Mouse (Mus musculus): ENCODE measurements around the gene Ntsr1.

Ntsr1 gene

DNA sequence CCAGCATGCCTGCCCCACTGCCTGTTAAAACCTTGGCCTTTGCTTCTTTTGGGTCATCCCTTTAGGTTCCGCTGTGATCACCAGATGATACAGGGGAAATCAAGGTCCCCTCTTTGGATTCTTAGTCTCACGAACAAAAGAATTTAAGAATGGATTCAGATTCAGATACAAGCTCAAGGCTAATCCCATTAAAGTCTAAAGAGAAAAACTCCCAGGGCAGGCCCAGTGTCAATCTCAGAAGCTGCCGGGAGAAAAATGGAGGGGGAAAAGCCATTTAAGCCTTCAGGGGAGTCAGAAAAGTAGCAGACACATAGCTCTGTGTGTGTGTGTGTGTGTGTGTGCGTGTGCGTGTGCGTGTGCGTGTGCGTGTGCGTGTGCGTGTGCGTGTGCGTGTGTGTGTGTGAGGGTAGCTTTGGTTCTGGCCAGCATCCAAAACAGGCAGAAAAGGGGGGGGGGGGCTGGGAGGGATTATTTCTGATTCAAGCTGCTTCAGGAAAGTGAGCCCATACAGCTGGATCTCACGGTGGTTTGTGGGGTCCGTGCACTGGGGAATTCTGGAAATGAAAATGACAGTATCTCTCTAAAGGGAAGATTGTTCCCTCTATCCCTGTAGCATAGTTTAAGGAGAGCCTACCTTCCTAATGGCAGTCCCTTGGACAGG lies 8.8 kb downstream of the Ntsr1 start:
- no peak for DNase-seq (ENCODE audit: low spot score in 2 of 2)

DNA sequence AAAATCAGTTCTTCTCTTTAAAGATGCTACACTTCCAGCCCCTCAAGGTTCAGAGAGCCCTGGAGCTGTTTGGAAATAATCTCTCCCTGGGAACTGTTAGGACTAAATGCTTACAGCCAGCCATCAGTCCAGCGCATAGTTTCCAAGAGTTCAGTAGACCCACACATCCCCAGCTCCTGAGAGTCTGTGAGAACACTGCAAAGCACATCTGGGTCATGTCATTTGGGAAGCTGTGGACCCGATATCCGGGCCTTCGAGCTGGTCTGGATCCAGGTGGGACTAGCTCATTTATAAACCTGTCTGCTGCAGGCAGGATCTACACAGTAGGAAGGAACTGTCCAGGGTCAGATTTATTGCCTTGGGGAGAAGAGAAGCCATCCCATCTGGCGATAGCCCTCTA lies 11.1 kb downstream of the Ntsr1 start:
- no peak for DNase-seq (ENCODE audit: low spot score in 2 of 2)

DNA sequence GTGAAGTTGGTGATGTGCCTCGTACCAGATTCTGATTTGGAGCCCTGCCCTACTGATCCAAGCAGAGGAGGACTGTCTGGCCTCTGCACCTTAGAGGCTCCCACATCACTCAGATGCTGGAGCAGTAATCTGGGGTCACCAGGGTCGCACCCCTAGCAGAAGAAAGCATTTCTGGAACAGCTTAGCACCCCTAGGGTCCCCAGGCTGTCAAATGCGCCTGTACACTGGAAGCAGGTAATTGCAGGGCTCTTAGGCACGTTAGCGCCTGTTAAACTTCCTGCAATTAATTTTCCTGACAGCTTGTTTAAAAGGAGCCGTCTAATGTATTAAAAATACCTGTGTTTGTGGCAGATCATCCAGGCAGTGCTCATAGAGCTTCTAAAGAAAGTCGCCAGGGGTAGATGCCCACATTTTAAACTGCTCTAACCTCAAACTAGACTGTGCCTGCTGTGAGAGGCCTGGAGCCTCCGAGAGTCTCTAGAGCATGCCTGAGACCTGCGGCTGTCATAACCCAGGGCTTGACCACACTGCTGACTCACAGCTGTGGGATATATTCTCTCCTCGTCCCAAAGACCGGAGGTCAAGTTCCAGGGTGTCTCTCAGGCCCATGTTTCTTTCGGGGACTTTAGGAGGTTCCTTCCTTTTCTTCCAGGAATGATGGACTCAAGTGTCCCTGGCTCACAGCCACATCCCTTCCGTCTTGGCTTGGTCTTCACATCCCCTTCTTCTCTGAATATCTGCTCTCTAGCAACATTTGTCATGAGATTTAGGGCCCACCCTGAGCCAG lies 12.3 kb downstream of the Ntsr1 start:
- no peak for DNase-seq (ENCODE audit: low spot score in 2 of 2)

DNA sequence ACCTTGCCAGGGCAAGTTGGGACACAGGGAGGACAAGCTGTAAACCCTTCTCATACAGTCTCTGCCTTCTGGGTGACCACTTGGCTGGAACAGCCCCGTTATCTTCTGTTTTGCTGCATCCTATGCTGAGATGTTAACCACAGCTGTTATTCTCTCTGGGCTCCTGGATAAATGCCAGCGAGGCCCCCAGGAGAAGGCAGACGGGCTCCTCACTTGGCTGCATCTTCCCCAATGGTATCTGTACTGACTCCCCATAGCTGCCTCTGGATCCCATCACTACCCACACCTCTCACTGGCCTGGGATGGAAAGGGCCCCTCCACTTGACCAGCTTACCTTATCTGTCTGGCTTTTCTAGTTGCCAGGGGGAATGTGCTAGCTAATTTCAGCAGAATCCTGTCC lies 13.2 kb downstream of the Ntsr1 start:
- no peak for DNase-seq (ENCODE audit: low spot score in 2 of 2)

DNA sequence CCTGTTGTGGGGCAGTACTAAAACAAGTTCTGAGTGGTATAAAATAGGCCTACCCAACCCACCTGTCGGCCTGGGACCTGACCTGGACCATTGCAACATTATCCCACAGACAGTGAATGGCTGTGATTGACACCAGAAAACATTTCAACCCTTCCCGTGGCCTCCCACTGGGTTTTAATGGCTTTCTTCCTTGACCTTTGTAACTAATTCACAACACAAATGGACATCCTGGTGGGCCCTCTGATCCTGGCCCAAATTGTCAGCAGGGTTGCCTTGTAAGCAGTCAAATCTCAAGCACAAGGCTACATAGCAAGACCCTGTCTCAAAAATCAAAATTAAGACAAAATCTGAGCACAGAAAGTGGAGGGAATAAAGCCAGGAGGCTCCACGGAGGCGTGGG lies 14.1 kb downstream of the Ntsr1 start:
- DNase-seq (ENCODE audit: low spot score in 2 of 2) = no peak

DNA sequence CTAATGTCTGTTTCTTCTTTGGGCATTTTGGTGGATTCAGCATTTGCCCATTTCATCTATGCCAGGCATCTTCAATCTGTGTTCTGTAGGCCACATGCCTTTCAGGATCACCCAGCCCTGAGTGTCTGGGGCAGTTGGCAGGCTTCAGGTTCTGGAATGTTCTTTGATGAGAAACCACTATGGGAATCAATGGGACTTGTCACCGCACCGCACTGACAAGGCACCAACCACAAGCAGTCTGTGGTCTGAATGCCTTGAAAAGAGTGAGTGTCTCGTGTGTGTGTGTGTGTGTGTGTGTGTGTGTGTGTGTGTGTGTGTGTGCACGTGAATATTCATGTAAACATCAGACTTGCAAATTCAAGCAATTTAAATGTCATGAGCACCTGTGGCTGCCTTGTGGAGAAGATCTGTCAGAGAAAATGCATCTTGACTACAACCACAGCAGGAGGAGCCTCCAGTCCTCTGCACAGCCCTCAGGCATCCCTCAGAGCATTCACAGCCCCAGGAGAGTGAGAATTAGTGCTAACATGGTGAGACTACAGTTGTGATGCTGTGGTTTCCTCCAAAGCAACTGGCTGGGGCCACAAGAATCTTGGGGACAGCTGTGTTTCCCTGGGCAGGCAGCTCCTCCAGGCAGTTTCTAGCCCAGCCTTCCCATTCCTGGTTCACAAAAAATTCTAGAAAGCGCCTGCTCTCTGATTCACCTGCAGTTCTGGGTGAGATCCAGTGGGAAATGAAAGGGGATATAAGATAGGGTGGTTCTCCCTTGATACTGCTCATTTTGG lies 21.9 kb downstream of the Ntsr1 start:
- no peak for DNase-seq (ENCODE audit: low spot score in 2 of 2)

DNA sequence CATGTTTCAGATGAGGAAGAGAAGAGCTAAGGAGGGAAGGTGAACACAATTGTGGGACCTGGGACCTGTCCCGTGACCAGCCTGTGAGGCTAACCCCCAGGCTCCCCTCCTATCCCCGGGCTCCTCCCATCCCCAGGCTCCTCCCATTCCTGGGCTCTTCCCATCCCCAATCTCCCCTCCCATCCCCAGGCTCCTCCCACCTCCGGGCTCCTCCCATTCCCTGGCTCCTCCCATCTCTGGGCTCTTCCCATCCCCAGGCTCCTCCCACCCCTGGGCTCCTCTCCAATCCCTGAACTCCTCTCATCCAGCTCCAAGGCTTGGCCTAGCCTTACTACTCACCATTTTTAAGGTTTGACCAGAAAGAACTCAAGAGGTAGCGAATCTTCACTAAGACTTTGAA lies 23.0 kb downstream of the Ntsr1 start:
- no peak for DNase-seq (ENCODE audit: low spot score in 2 of 2)

DNA sequence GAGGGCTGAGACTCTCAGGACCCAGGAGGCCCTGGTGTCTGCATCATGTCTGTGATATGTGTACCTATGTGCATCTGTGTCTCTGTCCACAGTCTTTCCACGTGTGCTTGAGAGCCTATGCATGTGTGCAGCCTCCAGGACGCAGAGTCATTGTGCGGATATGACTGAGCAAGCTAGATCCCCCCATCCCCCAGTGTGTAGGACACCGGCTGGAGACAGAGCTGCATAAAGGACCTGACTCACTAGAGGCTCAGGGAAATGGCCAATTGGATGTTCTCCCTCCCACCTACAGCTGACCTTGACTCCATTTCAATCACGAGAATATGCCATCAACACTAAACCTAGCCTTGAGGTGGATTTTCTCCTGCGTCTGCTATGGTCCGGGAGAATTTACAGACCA lies 27.7 kb downstream of the Ntsr1 start:
- DNase-seq (ENCODE audit: low spot score in 2 of 2) = no peak

DNA sequence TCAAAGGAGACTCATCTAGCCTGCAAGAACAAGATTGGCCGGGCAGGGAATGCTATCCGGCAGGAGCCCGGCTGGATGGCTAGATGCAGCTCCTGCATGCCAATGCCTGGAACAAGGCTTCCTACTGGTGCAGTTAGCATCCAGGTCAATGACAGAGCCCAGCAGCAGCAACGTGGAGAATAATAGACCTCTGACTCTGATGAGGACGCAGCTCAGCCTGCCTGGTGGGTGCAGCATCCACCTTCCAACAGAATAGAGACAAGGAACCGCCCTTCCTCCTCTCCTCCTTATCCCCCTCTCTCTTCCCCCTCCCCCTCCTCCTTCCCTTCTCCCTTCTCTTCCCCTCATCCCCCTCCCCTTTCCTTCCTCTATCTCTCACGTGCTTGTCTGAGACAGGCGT lies 28.1 kb downstream of the Ntsr1 start:
- DNase-seq (ENCODE audit: low spot score in 2 of 2) = no peak

DNA sequence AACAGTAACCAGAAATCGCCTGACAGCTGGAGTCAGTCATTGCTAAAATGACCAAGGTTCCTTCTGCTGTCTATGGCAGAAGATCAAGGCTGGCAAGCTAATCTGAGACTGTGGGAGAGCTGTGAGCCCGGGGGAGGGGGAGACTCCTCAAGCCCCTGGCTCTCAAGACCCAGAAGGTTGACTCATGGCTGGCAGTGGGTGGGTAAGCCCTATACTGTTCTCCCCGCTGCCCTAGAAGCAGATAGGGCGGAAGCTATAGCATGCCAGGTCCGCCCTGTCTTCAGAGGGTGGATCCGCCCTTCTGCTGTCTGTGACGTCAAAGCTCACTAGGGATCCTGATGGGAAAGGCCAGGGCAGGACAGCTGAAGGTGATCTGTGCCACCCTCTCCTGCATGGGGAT lies 30.4 kb downstream of the Ntsr1 start:
- DNase-seq (ENCODE audit: low spot score in 2 of 2) = no peak

DNA sequence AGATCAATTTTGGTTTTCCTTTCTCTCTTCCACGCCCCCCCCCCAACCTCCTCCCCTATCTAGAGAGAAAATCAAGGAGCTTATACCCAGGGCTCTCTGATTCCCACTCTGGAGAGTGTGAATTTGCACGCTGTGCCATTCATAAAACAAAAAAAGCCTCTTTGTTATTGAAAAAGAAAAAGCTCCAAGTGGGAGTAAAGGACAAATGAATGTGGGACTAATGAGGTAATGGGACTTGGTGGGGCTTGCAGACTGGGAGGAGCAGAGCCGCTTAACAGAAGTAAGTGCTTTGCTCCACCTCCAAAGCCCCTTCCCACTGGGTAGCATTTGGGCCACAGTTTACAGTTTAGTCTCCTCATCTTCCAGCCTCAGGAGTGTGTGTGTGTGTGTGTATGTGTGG lies 30.8 kb downstream of the Ntsr1 start:
- DNase-seq (ENCODE audit: low spot score in 2 of 2) = no peak

DNA sequence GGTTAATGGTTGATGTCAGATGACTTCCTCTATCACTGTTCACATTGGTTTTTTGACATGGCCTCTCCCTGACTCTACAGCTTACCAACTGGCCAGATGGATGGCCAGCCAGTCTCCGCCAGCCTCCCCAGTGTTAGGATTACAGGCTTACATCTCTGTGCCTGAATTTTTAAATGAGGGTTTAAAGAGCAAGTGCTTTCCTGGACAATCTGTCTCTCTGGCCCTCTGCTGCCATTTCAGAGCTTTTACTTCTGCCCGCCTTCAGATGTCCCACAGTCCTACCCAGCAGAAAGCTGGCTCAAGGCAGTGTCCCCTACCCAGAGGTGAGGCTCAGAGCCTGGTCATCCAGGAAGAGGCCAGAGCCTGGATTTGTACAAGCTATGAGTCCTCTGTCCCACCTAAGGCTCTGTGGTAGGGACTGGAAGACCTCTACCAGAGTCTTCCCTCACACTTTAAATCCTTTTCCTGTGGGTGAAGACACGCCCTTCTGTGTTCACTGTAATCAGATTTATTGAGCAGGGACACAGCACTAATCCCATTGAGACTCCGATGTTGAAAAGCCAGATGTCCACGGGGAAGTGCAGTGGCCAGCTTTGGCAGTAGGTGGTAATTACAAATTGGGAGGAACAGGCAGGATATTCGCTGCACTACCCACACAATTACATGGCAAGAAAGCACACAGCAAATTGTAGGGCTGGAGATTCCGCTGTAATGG lies 32.1 kb downstream of the Ntsr1 start:
- DNase-seq (ENCODE audit: low spot score in 2 of 2) = no peak

DNA sequence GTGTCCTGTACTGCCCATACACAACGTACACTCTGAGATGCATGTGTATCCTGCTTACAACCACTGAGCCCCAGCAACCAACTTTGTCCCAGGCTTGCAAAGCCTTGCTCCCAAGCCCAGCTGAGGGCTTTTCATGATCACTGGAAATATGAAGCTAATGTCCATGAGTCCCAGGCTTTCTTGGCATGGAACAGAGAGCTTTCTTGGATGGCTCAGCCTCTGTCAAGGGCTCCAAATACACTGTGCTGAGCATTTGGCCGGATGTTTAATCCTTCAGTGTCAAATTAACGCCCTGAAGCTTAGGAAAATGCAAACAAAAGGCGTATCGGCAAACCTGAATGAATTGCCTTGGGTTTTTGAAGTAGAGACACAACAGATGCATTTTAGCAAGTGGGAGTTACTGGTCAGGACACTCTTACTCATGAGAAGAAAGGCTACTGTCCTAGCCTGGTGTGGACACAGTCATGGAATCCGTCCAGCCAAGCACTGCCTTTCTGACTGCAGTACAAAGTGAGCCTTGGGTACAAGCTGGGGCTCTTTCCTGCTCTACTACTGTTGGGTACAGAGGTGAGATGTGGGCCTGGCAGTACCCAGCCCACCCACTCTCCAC lies 32.7 kb downstream of the Ntsr1 start:
- no peak for DNase-seq (ENCODE audit: low spot score in 2 of 2)

DNA sequence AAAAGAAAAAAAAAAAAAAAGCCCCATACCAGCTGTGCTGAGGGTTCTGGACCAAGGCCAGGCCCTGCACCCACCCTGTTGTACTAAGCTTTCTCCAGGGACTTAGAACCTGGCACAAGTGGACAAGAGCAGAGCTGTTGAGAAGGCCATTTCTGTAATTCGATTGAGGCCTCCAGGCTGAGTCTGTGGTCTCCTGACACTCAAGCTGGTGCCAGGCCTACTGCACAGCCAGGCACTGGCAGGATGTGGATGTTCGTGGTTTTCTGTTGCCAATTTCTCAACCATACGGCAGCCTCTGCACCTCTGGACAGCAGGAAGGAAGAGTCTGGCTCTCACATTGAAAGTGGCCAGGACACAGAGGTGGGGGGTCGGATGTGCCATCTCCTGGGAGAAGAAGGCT lies 33.5 kb downstream of the Ntsr1 start:
- DNase-seq (ENCODE audit: low spot score in 2 of 2) = no peak

DNA sequence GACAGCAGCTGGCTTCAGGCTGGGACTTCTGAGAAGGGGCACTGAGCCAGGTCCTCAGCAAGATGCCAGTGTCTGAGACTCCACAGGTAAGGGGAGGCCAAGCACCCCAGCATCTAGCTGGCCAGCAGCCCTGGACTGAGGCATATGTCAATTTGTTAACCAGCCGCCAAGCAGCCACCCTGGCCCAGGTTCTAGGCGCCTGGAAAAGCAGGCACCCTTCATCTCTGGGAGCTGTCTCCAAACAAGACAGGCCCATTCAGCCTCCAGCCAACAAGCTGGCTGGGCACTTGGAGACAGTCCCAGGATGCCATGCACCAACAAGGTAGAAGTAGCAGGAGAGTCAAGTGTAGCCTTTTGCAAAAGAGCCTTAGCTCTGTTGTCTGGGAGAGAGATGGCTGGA lies 43.9 kb downstream of the Ntsr1 start:
- no peak for DNase-seq (ENCODE audit: low spot score in 2 of 2)

DNA sequence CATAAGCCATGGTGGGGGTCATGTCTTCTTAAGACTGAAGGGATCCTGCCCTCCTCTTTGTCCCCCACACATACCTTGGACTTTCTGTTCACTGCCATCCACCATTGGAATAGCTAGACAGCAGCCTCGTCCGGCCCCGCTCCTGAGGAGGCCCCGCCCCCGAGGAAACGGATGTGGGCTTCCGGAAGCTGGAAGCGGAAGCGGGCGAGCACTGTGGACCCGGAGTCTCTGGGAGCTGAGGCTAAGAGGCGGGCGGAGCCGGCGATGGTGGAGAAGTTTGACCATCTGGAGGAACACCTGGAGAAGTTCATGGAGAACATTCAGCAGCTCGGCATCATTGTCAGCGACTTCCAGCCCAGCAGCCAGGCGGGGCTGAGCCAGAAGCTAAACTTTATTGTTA lies 45.3 kb downstream of the Ntsr1 start:
- DNase-seq (ENCODE audit: low spot score in 2 of 2) = no peak

DNA sequence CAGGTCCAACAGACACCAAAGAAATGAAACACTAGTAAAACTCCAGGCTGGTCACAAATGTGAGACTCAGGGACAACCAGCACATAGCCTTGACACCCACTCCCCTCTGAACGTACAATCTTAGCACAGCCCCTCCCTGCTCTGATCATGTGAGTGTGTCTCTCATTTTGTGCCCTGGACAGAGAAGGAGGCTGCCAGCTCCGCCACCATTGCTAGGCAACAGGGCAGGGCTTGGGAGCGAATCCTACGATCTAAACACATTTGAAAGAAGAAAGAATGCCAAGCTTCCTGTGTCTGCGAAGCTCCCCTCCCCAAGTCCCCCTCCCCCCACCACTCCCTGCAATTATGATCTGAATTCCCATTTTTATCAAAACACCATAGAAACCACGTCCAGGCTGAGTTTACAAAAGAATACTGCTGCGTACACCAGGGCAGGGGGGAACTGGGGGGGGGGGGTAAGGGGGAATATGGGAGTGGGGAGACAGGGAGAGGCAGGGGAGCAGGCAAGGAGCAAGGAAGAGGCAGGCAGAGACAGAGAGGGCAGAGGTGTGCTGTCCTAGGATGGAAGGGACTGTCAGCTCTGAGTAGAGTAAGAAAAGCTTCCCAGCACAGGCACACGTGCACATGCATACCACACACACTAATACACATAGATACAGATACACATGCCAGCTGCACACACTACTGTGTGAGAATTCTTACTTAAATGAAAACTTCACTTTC lies 47.8 kb downstream of the Ntsr1 start:
- DNase-seq (ENCODE audit: low spot score in 2 of 2) = no peak

DNA sequence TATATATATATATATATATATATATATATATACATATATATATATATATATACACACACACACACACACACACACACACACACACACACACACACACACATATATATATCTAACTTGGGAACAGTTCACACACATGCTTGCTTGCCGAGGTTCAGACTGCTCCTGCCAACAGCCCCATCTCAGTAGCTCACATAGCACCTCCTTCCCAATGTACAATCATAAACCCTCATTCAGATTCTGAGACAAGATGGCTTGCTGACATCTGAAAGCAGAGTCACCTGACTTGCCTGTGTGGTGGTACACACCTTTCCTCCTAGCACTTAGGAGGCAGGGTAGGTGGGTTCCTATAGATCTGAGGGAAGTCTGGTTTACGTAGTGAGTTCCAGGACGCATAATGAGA lies 52.6 kb downstream of the Ntsr1 start:
- no peak for DNase-seq (ENCODE audit: low spot score in 2 of 2)

DNA sequence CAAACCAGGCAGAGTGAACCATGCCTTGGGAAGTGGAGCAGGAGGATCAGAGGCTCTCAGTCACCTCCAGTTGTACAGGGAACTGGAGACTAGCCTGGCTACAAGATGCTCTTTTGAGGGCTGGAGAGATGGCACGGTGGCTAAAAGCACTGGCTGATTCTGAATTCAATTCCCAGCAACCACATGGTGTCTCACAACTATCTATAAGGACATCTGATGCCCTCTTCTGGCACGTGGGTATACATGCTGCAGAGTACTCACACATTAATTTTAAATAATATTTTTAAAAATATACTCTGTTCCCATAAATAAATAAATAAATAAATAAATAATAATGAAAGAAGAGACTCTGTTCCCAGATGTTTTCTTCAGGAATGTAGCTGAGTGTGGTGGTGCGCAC lies 55.4 kb downstream of the Ntsr1 start:
- no peak for DNase-seq (ENCODE audit: low spot score in 2 of 2)

DNA sequence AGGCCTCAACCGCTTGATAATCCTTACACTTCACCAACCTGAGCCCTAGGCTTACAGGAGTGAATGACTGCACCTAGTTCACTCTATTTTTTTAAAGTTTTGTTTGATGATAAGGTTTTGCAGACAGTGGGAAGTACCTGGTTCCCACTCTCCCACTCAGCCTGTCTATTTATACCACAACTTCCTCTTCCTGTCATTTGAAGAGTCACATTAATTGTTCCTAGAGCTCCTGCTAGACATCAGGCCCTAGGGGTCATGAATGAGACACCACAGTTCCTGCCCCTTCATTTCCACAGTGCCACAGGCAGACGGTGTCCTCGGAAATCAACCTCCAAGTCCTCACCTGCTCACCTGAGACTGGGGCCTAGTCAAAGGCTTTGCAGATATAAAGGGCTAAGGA lies 56.7 kb downstream of the Ntsr1 start:
- no peak for DNase-seq (ENCODE audit: low spot score in 2 of 2)

DNA sequence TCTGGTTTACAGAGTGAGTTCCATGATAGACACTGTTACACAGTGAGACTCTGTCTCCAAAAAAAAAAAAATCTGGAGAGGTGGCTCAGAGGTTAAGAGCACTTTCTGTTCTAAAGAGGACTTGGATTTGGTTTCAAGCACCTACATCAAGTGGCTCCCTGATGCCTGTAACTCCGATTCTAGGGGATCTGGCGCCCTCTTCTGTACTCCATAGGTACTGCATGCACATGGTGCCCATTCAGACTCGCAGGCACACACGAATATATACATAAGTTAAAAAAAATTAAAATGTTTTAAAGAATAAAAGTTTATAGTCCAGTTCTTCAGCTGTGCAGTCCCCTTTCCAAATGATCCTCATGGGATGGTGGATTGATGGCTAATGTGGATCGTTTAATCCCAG lies 60.5 kb downstream of the Ntsr1 start:
- DNase-seq (ENCODE audit: low spot score in 2 of 2) = no peak

Measured in urinary bladder, postnatal 4 days (tissue).